Mouse (Mus musculus) left cerebral cortex, adult 9 months (tissue): ENCODE measurements around the gene Fbxo2.
A peak's percentile ranks its signal among the peaks of the same experiment; 100 is the strongest.

ENCODE experiments used
- DNase-seq, 2 experiments: peaks; one replicate each; pipeline ENCODE4 v3.0.0; 2022; ENCODE audit warnings: low spot score in 2 of 2

Gene Fbxo2

DNA sequence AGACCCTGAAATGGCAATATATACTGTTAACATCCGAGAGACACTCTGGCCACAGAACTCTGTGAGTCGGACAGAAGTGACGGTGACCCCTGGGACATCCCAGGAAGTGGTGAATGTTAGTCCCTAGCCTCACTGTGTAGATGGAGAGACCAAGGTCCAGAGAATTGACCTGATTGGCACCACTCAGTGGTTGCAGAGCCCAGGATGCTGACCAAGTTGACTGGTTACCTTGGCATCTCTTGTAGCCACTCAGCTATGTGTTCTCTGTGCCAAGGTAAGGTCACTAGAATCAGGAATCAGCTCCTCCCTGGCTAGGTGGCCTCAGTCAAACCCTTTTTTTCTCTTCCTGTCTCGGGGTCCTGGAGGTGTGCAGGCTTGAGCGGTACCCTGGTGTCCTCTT, 16.7 kb upstream of the Fbxo2 start:
- no peak for DNase-seq

DNA sequence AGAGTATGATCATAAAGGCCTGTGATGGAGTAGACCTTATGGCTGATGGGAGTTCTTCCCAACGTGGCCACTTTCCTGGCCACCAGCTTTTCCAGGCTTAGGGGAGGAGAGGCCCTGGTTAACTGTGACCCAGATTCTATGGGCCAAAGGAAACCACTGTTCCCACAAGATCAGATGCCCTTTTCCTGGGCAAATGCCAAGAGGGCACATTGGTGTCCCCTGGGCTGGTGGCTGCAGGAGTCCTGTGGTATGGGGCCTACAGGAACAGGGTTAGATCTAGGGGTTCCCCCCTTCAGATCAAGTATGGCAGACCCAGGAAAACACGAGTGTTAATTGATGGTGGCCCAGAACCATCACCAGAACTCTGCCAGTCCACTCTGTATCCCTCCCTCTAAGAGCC, 12.7 kb upstream of the Fbxo2 start:
- DNase-seq, result no peak

- no peak for DNase-seq
These were observed 10.9 kb upstream of the Fbxo2 start for GRCm38 (mm10) chr4:148149540-148149939.

DNA sequence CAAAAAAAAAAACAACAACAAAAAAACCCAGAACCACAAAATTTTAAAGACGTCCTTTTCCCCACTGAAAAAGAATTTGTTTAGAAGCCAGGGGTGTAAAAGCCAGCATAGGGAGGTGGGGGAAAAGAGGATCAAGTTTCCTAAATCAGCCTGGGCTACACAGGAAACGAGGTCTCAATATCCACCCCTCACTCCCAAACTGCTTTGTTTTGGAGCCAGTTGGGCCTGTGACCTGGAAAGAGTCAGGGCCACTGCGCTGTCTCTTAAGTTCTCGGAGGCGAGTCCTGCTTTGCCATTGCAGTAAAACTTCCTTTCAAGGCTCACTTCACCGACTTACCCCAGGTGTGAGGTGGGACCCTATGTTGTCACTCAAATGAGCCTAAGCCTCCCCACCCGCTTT, 10.2 kb upstream of the Fbxo2 start:
- no peak for DNase-seq

- no peak for DNase-seq
These were observed 9.5 kb upstream of the Fbxo2 start for GRCm38 (mm10) chr4:148150953-148151266.

GRCm38 (mm10) chr4:148151267-148152168, 8.9 kb upstream of the Fbxo2 start, which contains the start of gene Fbxo6:
TSS of gene Fbxo6 (minus strand) at chr4:148152140.
- peak; percentile 77 to 85 for DNase-seq

GRCm38 (mm10) chr4:148152547-148152946, 7.9 kb upstream of the Fbxo2 start:
- no peak for DNase-seq

GRCm38 (mm10) chr4:148154006-148154405, 6.4 kb upstream of the Fbxo2 start:
- no peak for DNase-seq

- peak in 1 of 2 experiments; percentile 58 for DNase-seq
These were observed 5.4 kb upstream of the Fbxo2 start for GRCm38 (mm10) chr4:148154982-148155381.

GRCm38 (mm10) chr4:148158436-148159348, 1.7 kb upstream of the Fbxo2 start:
- DNase-seq, result peak in 1 of 2 experiments; percentile 57

DNA sequence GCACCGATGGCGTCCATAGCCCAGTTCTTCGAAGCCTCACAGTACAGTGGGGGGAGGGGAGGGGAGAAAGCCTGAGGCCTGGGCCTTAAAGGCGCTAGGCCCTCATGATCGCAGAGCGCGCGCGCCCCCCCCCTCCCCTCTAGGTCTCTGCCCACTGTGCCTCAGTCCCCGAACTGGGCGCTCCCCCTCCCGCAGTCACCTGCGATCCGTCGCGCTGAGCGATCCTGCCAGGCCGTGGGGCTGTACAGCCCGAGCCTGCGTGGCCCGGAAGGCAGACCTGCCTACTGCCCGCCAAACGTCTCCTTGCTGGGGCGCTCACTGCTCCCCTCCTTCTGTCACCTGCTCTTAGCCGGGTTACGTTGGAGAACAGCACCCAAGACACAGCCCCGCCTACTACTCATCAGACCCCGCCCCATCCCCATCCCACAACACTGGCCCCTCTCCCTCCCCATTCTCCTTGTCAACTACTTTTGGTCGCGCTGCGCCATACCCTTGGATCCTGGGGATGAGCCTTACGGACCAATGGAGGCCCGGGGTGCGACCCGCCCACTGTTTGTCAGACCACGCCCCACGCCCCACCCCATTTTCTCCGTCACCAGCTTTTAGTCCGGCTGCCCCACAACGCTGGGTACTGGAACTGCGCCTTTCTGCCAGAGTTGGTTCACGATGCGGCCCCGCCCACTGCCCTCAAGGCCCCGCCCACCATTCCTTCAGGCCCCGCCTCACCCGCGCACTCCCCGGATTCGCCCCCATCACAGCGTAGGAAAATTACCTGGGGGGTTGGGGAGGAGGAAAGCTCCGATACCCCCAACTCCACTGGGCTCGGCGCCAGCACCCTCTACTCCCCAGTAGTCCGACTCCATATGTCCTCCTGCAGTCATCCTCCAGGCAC, 631 bp upstream of the Fbxo2 start:
- peak; percentile 96 to 99 for DNase-seq

DNA sequence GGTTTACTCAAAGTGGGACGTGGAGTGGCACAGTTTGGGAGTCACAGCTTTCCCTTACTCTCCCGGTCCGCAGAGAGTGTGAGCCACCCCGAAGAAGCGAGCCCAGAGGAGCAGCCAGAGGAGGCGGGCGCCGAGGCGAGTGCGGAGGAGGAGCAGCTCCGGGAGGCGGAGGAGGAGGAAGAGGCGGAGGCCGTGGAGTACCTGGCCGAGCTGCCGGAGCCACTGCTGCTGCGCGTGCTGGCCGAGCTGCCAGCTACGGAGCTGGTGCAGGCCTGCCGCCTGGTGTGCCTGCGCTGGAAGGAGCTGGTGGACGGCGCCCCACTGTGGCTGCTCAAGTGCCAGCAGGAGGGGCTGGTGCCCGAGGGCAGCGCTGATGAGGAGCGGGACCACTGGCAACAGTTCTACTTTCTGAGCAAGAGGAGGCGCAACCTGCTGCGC, 3.6 kb downstream of the Fbxo2 start:
- peak in 1 of 2 experiments; percentile 82 for DNase-seq

DNA sequence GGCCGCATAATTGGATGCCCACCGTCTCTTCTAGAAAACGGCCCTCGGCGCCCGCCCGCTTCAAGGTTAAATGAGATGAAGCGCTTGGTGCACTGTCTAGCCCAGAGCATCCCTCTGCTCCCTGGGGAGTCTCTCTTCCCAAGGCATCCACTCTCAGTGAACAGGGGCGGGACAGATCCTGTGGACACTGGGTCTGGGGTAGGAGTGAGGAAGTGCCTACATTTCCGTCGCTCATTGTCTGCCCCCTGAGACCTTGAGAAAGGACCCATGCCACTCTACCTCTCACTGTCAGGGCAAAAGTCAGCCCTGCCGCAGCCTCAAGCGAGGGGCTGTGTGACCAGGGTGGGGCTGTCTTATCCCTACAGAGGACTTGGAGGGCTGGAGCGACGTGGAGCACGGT, 4.0 kb downstream of the Fbxo2 start:
- DNase-seq, result no peak

DNA sequence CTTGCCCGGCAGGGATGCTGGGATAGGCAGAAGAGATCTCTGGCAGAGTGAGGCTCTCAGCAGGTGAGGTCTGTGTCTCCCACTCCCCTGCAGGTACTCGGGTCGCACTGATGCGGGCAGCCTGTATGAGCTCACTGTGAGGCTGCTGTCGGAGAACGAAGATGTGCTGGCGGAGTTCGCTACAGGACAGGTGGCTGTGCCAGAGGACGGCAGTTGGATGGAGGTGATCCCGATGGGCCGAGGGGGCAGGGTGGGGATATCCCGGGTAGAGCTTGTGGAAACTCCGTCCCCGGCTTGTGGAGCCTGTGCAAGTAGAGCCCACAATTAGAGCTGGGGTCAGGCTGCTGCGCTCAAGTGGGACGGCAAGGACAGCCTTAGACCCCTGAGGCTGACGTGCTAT, 5.1 kb downstream of the Fbxo2 start:
- DNase-seq, result no peak

DNA sequence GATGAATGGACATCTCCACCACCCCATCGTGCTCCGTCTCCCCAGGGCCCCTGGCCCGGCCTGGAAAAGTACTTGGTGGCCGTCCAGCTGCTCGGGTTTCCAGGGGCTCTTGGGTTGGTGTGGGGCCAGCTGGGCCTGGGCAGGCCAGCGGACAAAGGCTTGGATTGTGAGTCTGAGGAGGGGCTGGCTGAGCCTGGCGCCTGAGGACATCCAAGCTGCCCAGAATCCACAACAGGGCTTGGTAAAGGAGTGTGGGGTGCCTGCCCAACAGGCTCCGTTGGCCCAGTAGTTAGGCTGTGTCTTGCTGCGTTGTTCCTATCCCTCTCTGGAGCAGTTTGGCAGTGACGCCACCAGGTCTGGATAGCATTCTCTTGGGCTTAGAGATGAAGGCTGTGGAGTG, 6.0 kb downstream of the Fbxo2 start:
- DNase-seq, result peak; percentile 73 to 84

- peak in 1 of 2 experiments; percentile 73 for DNase-seq
These were observed 6.6 kb downstream of the Fbxo2 start for GRCm38 (mm10) chr4:148166986-148167385.

- DNase-seq, result no peak
These were observed 7.9 kb downstream of the Fbxo2 start for GRCm38 (mm10) chr4:148168287-148168686.

- no peak for DNase-seq
These were observed 9.2 kb downstream of the Fbxo2 start for GRCm38 (mm10) chr4:148169586-148169985.

DNA sequence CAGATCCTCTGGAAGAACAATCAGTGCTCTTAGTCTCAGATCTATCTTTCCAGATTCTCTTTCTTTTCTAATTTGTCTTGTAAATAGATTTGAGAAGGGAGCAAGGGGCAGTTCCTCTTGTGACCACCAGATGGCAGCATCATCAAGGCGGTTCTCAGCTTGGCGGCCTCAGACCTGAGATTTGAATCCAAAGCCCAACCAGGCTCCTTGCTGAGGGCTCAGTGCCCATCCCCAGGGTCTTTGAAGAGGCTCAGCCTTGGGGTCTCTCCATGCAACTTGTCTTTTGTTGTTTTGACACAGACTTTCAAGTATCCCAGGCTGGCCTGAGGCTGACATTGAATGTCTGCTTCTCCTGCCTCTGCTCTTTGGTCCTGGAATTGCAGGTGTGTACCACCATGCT, 10.4 kb downstream of the Fbxo2 start:
- peak in 1 of 2 experiments; percentile 70 for DNase-seq

DNA sequence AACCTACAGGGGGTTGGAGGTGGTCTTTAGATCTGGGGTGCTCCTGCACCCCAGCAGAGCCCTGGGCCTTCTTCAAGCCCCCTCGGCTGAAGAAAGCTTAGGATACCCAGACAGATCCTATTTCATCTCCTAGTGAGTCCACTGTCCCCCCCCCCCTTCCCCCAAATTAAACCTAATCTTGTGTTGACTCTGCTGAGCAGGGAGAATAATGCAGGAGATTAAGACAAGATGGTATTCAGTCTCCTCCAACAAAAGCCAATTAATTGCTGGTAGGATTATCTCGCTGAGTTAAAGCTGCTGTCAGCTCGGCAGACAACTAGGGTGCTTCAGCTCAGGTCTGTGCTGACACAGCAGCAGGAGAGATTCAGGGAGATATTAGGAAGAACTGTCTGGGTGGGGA, 10.8 kb downstream of the Fbxo2 start:
- DNase-seq, result no peak

DNA sequence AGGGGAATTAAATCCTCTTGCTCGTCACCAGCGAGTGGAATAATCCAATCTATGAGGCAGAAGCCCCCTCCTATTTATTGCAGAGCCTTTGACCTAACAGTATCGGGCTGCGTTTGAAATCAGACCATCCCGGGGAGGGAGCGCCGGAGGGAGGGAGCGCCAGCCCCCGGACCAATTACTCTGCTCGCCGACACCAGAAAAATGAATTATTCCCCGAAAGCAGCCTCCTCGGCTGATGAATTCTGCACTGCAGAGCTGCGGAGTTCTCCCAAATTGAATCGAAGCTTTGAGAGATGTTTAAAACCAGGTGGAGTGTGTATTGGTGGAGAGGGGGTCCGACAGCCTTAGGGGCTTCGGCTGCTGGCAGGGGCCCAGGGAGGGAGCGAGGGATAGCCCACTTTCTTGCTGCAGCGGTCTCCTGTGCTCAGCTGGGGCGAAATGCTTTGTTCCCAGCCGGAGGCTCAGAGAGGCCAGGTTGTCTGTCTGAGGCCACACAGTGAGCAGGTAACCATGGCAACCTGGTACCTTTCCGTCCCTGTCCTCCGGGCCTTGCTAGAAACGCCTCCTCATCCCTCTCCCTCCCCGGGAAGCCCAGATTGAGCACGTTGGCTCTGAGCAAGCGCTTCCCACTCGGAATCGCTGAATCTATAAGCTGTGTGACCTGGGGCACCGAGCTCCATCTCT, 13.5 kb downstream of the Fbxo2 start:
- peak in 1 of 2 experiments; percentile 76 for DNase-seq
